Mouse (Mus musculus): ENCODE measurements around the gene Dst. TPM values are rescaled to one million over a fixed set of nuclear protein-coding genes. Genes with fewer than 3 reads are reported as not detected.
A peak's percentile ranks its signal among the peaks of the same experiment; 100 is the strongest.

The Dst gene
- polyA plus RNA-seq, 2 experiments, result 4.3 to 5.0 TPM

GRCm38 (mm10) chr1:34102604-34103003 lies 194.6 kb downstream of the Dst start:
- DNase-seq (ENCODE audit: low read depth in 3 of 3, low spot score in 3 of 3), result no peak
- WGBS (ENCODE audit: insufficient replicate concordance), result 56% methylated on average over 2 of the region's 2 CpGs
- Histone ChIP-seq H3K4me3 (ENCODE audit: insufficient read depth in 1 of 2, low read depth in 2 of 2, low read length in 2 of 2) (no peak overlapping the region), H3K27me3 (ENCODE audit: control insufficient read depth, insufficient read depth, low read length) (no peaks in the 10 kb centered on the region), H3K4me2 (ENCODE audit: low read depth) (no peak overlapping the region), H3K9me3 (ENCODE audit: control insufficient read depth, low read length) (no peaks in the 10 kb centered on the region), H3K4me1 (replicated peaks; ENCODE audit: control insufficient read depth in 2 of 2, insufficient read depth in 2 of 2, low read length in 1 of 2) (peaks cover 0 to 5% of the 10 kb centered on the region in 2 experiments; a peak in 2 of 4 replicates), H3K9ac (replicated peaks) (no peak overlapping the region), H3K27ac (no peak overlapping the region), H3K36me3 (replicated peaks; ENCODE audit: control insufficient read depth, insufficient read depth, low read depth) (no peaks in the 10 kb centered on the region)
- ATAC-seq (ENCODE audit: insufficient read depth), result no peak
- no peak for TF ChIP-seq EP300 (IDR thresholded peaks at IDR 0.05; ENCODE audit: low read depth)
- TF ChIP-seq CTCF (IDR thresholded peaks at IDR 0.05; ENCODE audit: low read depth), result no peak

DNA sequence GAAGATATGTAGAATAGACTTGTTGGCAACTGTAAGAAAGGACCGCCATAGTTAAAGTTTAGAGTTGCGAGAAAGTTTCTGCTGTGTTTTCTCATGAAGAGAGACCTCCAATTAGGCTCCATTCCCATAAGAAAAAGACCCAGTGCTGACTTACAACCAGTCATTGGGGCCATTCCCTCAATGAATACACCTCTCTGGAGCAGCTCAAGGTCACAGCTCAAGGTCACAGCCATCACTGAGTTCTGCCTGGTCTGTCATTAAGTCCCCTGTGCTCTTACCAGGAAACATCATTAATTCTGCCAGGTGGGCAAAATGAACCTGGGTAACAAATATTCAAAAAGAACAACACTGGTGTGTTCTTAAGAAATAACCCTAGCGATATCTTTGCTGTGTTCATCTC lies 195.2 kb downstream of the Dst start:
- WGBS (ENCODE audit: insufficient replicate concordance), result 50% methylated on average over 3 of the region's 3 CpGs
- no peak for ATAC-seq (ENCODE audit: insufficient read depth)
- no peak overlapping the region for H3K9ac ChIP-seq (replicated peaks)
- TF ChIP-seq CTCF (IDR thresholded peaks at IDR 0.05; ENCODE audit: low read depth), result no peak
- TF ChIP-seq EP300 (IDR thresholded peaks at IDR 0.05; ENCODE audit: low read depth), result no peak
- H3K4me1 ChIP-seq (replicated peaks; ENCODE audit: control insufficient read depth in 2 of 2, insufficient read depth in 2 of 2, low read length in 1 of 2), result peaks cover 0 to 5% of the 10 kb centered on the region in 2 experiments; a peak in 2 of 4 replicates
- no peaks in the 10 kb centered on the region for H3K36me3 ChIP-seq (replicated peaks; ENCODE audit: control insufficient read depth, insufficient read depth, low read depth)
- no peaks in the 10 kb centered on the region for H3K27me3 ChIP-seq (ENCODE audit: control insufficient read depth, insufficient read depth, low read length)
- no peaks in the 10 kb centered on the region for H3K9me3 ChIP-seq (ENCODE audit: control insufficient read depth, low read length)
- H3K4me3 ChIP-seq (ENCODE audit: insufficient read depth in 1 of 2, low read depth in 2 of 2, low read length in 2 of 2), result no peak overlapping the region
- H3K27ac ChIP-seq, result 0 out of 2 replicates have a peak overlapping the region, but pooled peaks have one; percentile 20
- DNase-seq (ENCODE audit: low read depth in 3 of 3, low spot score in 3 of 3), result no peak
- H3K4me2 ChIP-seq (ENCODE audit: low read depth), result no peak overlapping the region; the same call in 1 of the 2 replicates

- Histone ChIP-seq H3K4me2 (ENCODE audit: low read depth) (no peak overlapping the region; the same call in 1 of the 2 replicates), H3K9me3 (ENCODE audit: control insufficient read depth, low read length) (no peaks in the 10 kb centered on the region), H3K9ac (replicated peaks) (no peak overlapping the region), H3K4me1 (replicated peaks; ENCODE audit: control insufficient read depth in 2 of 2, insufficient read depth in 2 of 2, low read length in 1 of 2) (peaks cover 0 to 5% of the 10 kb centered on the region in 2 experiments; a peak in 2 of 4 replicates), H3K27me3 (ENCODE audit: control insufficient read depth, insufficient read depth, low read length) (no peaks in the 10 kb centered on the region), H3K36me3 (replicated peaks; ENCODE audit: control insufficient read depth, insufficient read depth, low read depth) (no peaks in the 10 kb centered on the region), H3K4me3 (ENCODE audit: insufficient read depth in 1 of 2, low read depth in 2 of 2, low read length in 2 of 2) (no peak overlapping the region), H3K27ac (no peak overlapping the region)
- peak in 2 of 3 experiments; percentile 24 to 32 for DNase-seq (ENCODE audit: low read depth in 3 of 3, low spot score in 3 of 3)
- WGBS (ENCODE audit: insufficient replicate concordance), result 2% methylated on average over 3 of the region's 3 CpGs
- TF ChIP-seq EP300 (IDR thresholded peaks at IDR 0.05; ENCODE audit: low read depth) (no peak), CTCF (IDR thresholded peaks at IDR 0.05; ENCODE audit: low read depth) (no peak)
- ATAC-seq (ENCODE audit: insufficient read depth), result peak; percentile 80
These were observed 195.7 kb downstream of the Dst start for GRCm38 (mm10) chr1:34103713-34104172.

- Histone ChIP-seq H3K27me3 (ENCODE audit: control insufficient read depth, insufficient read depth, low read length) (no peaks in the 10 kb centered on the region), H3K4me1 (replicated peaks; ENCODE audit: control insufficient read depth in 2 of 2, insufficient read depth in 2 of 2, low read length in 1 of 2) (peaks cover 0 to 5% of the 10 kb centered on the region in 2 experiments; a peak in 2 of 4 replicates), H3K9ac (replicated peaks) (no peak overlapping the region), H3K36me3 (replicated peaks; ENCODE audit: control insufficient read depth, insufficient read depth, low read depth) (no peaks in the 10 kb centered on the region), H3K27ac (no peak overlapping the region), H3K4me2 (ENCODE audit: low read depth) (no peak overlapping the region), H3K9me3 (ENCODE audit: control insufficient read depth, low read length) (no peaks in the 10 kb centered on the region), H3K4me3 (ENCODE audit: insufficient read depth in 1 of 2, low read depth in 2 of 2, low read length in 2 of 2) (no peak overlapping the region)
- ATAC-seq (ENCODE audit: insufficient read depth), result no peak
- DNase-seq (ENCODE audit: low read depth in 3 of 3, low spot score in 3 of 3), result no peak
- TF ChIP-seq CTCF (IDR thresholded peaks at IDR 0.05; ENCODE audit: low read depth) (no peak), EP300 (IDR thresholded peaks at IDR 0.05; ENCODE audit: low read depth) (no peak)
- 25% methylated on average over 8 of the region's 8 CpGs for WGBS (ENCODE audit: insufficient replicate concordance)
These were observed 196.8 kb downstream of the Dst start for GRCm38 (mm10) chr1:34104846-34105245.

DNA sequence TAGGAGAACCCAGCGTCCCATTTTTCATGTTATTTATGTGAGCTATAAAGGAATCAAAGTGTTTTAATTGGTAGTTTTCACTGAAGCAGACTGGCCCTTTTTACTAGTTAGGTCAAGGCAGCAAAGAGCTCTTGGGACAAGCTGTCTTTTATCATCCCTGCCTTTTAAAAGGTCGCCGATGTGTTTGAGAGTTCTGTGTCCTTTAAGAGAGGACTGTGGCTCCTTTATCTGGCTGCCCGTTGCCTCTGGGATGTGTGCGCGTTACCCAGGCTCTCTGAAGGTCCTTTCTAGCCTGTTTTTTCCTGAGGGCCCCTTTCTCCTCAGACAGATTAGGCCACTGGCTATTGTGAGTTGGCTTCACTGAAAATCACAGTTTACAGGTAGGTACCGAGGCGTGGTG lies 198.6 kb downstream of the Dst start:
- TF ChIP-seq EP300 (IDR thresholded peaks at IDR 0.05; ENCODE audit: low read depth), result no peak
- TF ChIP-seq CTCF (IDR thresholded peaks at IDR 0.05; ENCODE audit: low read depth), result no peak

More for the DNA sequence above, 198.6 kb downstream of the Dst start:
- WGBS (ENCODE audit: insufficient replicate concordance), result 41% methylated on average over 8 of the region's 8 CpGs
- DNase-seq (ENCODE audit: low read depth in 3 of 3, low spot score in 3 of 3) (no peak), ATAC-seq (ENCODE audit: insufficient read depth) (no peak)
- Histone ChIP-seq H3K36me3 (replicated peaks; ENCODE audit: control insufficient read depth, insufficient read depth, low read depth) (no peaks in the 10 kb centered on the region), H3K9ac (replicated peaks) (no peak overlapping the region), H3K4me1 (replicated peaks; ENCODE audit: control insufficient read depth in 2 of 2, insufficient read depth in 2 of 2, low read length in 1 of 2) (peaks cover 0 to 7% of the 10 kb centered on the region in 2 experiments; a peak in 2 of 4 replicates), H3K27me3 (ENCODE audit: control insufficient read depth, insufficient read depth, low read length) (no peaks in the 10 kb centered on the region), H3K4me2 (ENCODE audit: low read depth) (no peak overlapping the region), H3K9me3 (ENCODE audit: control insufficient read depth, low read length) (no peaks in the 10 kb centered on the region), H3K4me3 (ENCODE audit: insufficient read depth in 1 of 2, low read depth in 2 of 2, low read length in 2 of 2) (no peak overlapping the region), H3K27ac (no peak overlapping the region)

Data from liver, embryonic 14.5 days (tissue).